Mouse (Mus musculus): Measurements from ENCODE around the gene Cd3e.

GRCm38 (mm10) chr9:45009180-45010078, at the start of gene Cd3e:
- TF ChIP-seq CTCF (conservative IDR thresholded peaks at IDR 0.05; ENCODE audit: low read length) (no peak), NANOG (IDR thresholded peaks at IDR 0.05; ENCODE audit: borderline replicate concordance, low read length) (no peak)
